Mouse (Mus musculus) retina, embryonic 14.5 days (tissue): ENCODE measurements around the gene Hcn2.
A peak's percentile ranks its signal among the peaks of the same experiment; 100 is the strongest.
"Not testable (repeated sequence)": the region's sequence is repeated elsewhere in the genome, so short reads cannot be mapped to it uniquely, and the experiment has no call there.

Source experiments
- DNase-seq: peaks from one replicate; pipeline ENCODE4 v3.0.0-alpha.2; 2015; ENCODE audit warnings: low spot score

The Hcn2 gene

GRCm38 (mm10) chr10:79745411-79745810 is 29.0 kb downstream of the Hcn2 start:
- DNase-seq = no peak

GRCm38 (mm10) chr10:79745898-79746773 is 29.7 kb downstream of the Hcn2 start, which contains the start of gene Polrmt:
Gene Polrmt, minus strand, starts transcription at chr10:79746581.
- DNase-seq = peak; percentile 99

GRCm38 (mm10) chr10:79746774-79747151 is 30.3 kb downstream of the Hcn2 start:
- no peak for DNase-seq

- no peak for DNase-seq
These were observed 32.1 kb downstream of the Hcn2 start for GRCm38 (mm10) chr10:79748496-79748895.

- peak; percentile 80 for DNase-seq
These were observed 38.6 kb downstream of the Hcn2 start, which contains the start of gene Fgf22 for GRCm38 (mm10) chr10:79754856-79755516. Gene Fgf22, plus strand, starts transcription at chr10:79755076.

- DNase-seq = no peak
These were observed 39.4 kb downstream of the Hcn2 start for GRCm38 (mm10) chr10:79755854-79756253.

- DNase-seq = no peak
These were observed 40.2 kb downstream of the Hcn2 start for GRCm38 (mm10) chr10:79756660-79757059.

- not testable (repeated sequence) for DNase-seq
These were observed 43.2 kb downstream of the Hcn2 start for GRCm38 (mm10) chr10:79759675-79760074.

- DNase-seq = no peak
These were observed 44.2 kb downstream of the Hcn2 start for GRCm38 (mm10) chr10:79760603-79761143.

- DNase-seq = no peak
These were observed 46.4 kb downstream of the Hcn2 start for GRCm38 (mm10) chr10:79762875-79763274.

GRCm38 (mm10) chr10:79764234-79764633 is 47.8 kb downstream of the Hcn2 start:
- DNase-seq = no peak

- DNase-seq = no peak
These were observed 48.9 kb downstream of the Hcn2 start for GRCm38 (mm10) chr10:79765228-79765745.

GRCm38 (mm10) chr10:79766001-79766507 is 49.6 kb downstream of the Hcn2 start:
- DNase-seq = no peak

- DNase-seq = peak; percentile 100
These were observed 50.3 kb downstream of the Hcn2 start, which contains the start of gene Rnf126 for GRCm38 (mm10) chr10:79766508-79767325. Gene Rnf126, minus strand, starts transcription at chr10:79766952.

- DNase-seq = peak; percentile 94
These were observed 51.2 kb downstream of the Hcn2 start for GRCm38 (mm10) chr10:79767372-79768244.

- peak; percentile 90 for DNase-seq
These were observed 52.0 kb downstream of the Hcn2 start for GRCm38 (mm10) chr10:79768400-79768799.

- DNase-seq = no peak
These were observed 52.9 kb downstream of the Hcn2 start for GRCm38 (mm10) chr10:79769329-79769728.

- no peak for DNase-seq
These were observed 55.9 kb downstream of the Hcn2 start for GRCm38 (mm10) chr10:79772320-79772719.

GRCm38 (mm10) chr10:79773208-79773607 is 56.8 kb downstream of the Hcn2 start:
- DNase-seq = no peak
